Mouse (Mus musculus): ENCODE results near the gene Rnf40. TPM values are rescaled to one million over a fixed set of nuclear protein-coding genes. Genes with fewer than 3 reads are reported as not detected.

Rnf40 gene
- total and polyA plus RNA-seq, 2 experiments: 13.6 to 14.5 TPM

GRCm38 (mm10) chr7:127583260-127583659 is 5.3 kb upstream of the Rnf40 start:
- 96% methylated on average over 6 of the region's 6 CpGs for WGBS
- no peak for DNase-seq (ENCODE audit: extremely low read depth, low read depth, low spot score)
- no peak overlapping the region for H3K27ac ChIP-seq (replicated peaks; ENCODE audit: insufficient read depth, low read depth, low read length)
- no peak for TF ChIP-seq POLR2A (IDR thresholded peaks at IDR 0.05; ENCODE audit: extremely low read depth, insufficient read depth, low read length)
- no peak for TF ChIP-seq CTCF (IDR thresholded peaks at IDR 0.05; ENCODE audit: low read depth, low read length)
- peaks cover 18% of the 10 kb centered on the region for H3K36me3 ChIP-seq (ENCODE audit: control insufficient read depth, insufficient read depth, low read length)
- no peak overlapping the region for H3K9ac ChIP-seq (ENCODE audit: low read depth, low read length)
- no peaks in the 10 kb centered on the region for H3K4me1 ChIP-seq (ENCODE audit: control insufficient read depth, insufficient read depth, low read length)
- no peaks in the 10 kb centered on the region for H3K79me2 ChIP-seq (ENCODE audit: control insufficient read depth, insufficient read depth, low read length)
- H3K4me3 ChIP-seq (ENCODE audit: insufficient read depth, low read depth, low read length): no peak overlapping the region
- no peaks in the 10 kb centered on the region for H3K27me3 ChIP-seq (ENCODE audit: control insufficient read depth, insufficient read depth, low read length)

DNA sequence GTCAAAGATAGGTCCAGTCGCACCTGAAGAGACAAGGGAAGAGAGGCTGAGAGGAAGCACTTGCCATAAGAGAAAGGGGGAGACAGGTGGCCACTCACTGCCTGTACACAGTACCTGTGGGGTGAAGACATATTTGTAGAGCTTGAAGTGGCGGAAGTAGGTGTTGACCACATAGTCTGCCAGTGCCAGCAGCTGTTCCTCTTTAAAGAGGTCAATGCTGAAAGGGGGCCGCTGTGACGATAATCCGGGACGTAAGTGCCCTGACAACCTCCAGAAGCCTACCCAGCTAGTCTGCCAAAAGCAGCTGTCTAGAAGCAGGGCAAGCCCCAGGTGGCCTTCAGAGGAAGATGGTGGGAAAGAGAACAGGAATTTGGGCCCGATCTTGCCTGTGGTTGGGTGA is 3.5 kb upstream of the Rnf40 start:
- Histone ChIP-seq H3K36me3 (ENCODE audit: control insufficient read depth, insufficient read depth, low read length) (peaks cover 7% of the 10 kb centered on the region), H3K9ac (ENCODE audit: low read depth, low read length) (no peak overlapping the region), H3K79me2 (ENCODE audit: control insufficient read depth, insufficient read depth, low read length) (peaks cover 7% of the 10 kb centered on the region; the same call in 1 of the 2 replicates), H3K27ac (replicated peaks; ENCODE audit: insufficient read depth, low read depth, low read length) (no peak overlapping the region), H3K4me3 (ENCODE audit: insufficient read depth, low read depth, low read length) (no peak overlapping the region), H3K27me3 (ENCODE audit: control insufficient read depth, insufficient read depth, low read length) (no peaks in the 10 kb centered on the region), H3K4me1 (ENCODE audit: control insufficient read depth, insufficient read depth, low read length) (peaks cover 8% of the 10 kb centered on the region; the same call in 1 of the 2 replicates)
- TF ChIP-seq CTCF (IDR thresholded peaks at IDR 0.05; ENCODE audit: low read depth, low read length) (no peak), POLR2A (IDR thresholded peaks at IDR 0.05; ENCODE audit: extremely low read depth, insufficient read depth, low read length) (no peak)
- 90% methylated on average over 7 of the region's 7 CpGs for WGBS
- no peak for DNase-seq (ENCODE audit: extremely low read depth, low read depth, low spot score)

- TF ChIP-seq POLR2A (IDR thresholded peaks at IDR 0.05; ENCODE audit: extremely low read depth, insufficient read depth, low read length): no peak
- TF ChIP-seq CTCF (IDR thresholded peaks at IDR 0.05; ENCODE audit: low read depth, low read length): no peak
- WGBS: 94% methylated on average over 6 of the region's 6 CpGs
- peaks cover 4% of the 10 kb centered on the region; the same call in 1 of the 2 replicates for H3K36me3 ChIP-seq (ENCODE audit: control insufficient read depth, insufficient read depth, low read length)
- H3K27ac ChIP-seq (replicated peaks; ENCODE audit: insufficient read depth, low read depth, low read length): no peak overlapping the region
- H3K4me3 ChIP-seq (ENCODE audit: insufficient read depth, low read depth, low read length): no peak overlapping the region
- H3K4me1 ChIP-seq (ENCODE audit: control insufficient read depth, insufficient read depth, low read length): peaks cover 8% of the 10 kb centered on the region; the same call in 1 of the 2 replicates
- peaks cover 7% of the 10 kb centered on the region; the same call in 1 of the 2 replicates for H3K79me2 ChIP-seq (ENCODE audit: control insufficient read depth, insufficient read depth, low read length)
- DNase-seq (ENCODE audit: extremely low read depth, low read depth, low spot score): no peak
- no peak overlapping the region for H3K9ac ChIP-seq (ENCODE audit: low read depth, low read length)
- H3K27me3 ChIP-seq (ENCODE audit: control insufficient read depth, insufficient read depth, low read length): no peaks in the 10 kb centered on the region
Measured at GRCm38 (mm10) chr7:127586149-127586548, 2.4 kb upstream of the Rnf40 start.

GRCm38 (mm10) chr7:127587196-127587595 is 1.4 kb upstream of the Rnf40 start:
- H3K4me1 ChIP-seq (ENCODE audit: control insufficient read depth, insufficient read depth, low read length): peaks cover 8% of the 10 kb centered on the region; the same call in 1 of the 2 replicates
- WGBS: 66% methylated on average over 5 of the region's 5 CpGs
- TF ChIP-seq POLR2A (IDR thresholded peaks at IDR 0.05; ENCODE audit: extremely low read depth, insufficient read depth, low read length) (no peak), CTCF (IDR thresholded peaks at IDR 0.05; ENCODE audit: low read depth, low read length) (no peak)
- peaks cover 7% of the 10 kb centered on the region; the same call in 1 of the 2 replicates for H3K79me2 ChIP-seq (ENCODE audit: control insufficient read depth, insufficient read depth, low read length)
- H3K27ac ChIP-seq (replicated peaks; ENCODE audit: insufficient read depth, low read depth, low read length): no peak overlapping the region
- DNase-seq (ENCODE audit: extremely low read depth, low read depth, low spot score): no peak
- no peak overlapping the region for H3K9ac ChIP-seq (ENCODE audit: low read depth, low read length)
- no peaks in the 10 kb centered on the region for H3K27me3 ChIP-seq (ENCODE audit: control insufficient read depth, insufficient read depth, low read length)
- H3K4me3 ChIP-seq (ENCODE audit: insufficient read depth, low read depth, low read length): no peak overlapping the region
- peaks cover 10% of the 10 kb centered on the region for H3K36me3 ChIP-seq (ENCODE audit: control insufficient read depth, insufficient read depth, low read length)

DNA sequence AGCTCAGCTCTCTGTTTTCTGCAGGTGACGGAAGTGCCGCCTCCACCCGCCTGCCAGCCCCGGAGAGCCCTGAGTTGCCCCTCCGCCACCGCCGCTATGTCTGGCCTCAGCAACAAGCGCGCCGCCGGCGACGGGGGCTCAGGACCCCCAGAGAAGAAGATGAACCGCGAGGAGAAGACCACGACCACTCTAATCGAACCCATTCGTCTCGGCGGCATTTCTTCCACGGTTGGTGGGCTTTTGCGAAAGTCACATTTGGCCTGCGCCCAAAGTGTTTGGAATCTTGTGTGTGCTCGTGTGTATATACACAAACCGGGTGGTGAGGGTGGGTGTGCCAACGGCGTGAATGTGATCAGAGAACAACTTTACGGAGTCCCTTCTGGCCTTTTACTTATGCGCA is 334 bp downstream of the Rnf40 start:
- WGBS: 4% methylated on average over 29 of the region's 29 CpGs
- Histone ChIP-seq H3K4me3 (ENCODE audit: insufficient read depth, low read depth, low read length) (peak overlapping the region; percentile 80), H3K36me3 (ENCODE audit: control insufficient read depth, insufficient read depth, low read length) (peaks cover 25% of the 10 kb centered on the region), H3K27me3 (ENCODE audit: control insufficient read depth, insufficient read depth, low read length) (no peaks in the 10 kb centered on the region), H3K4me1 (ENCODE audit: control insufficient read depth, insufficient read depth, low read length) (peaks cover 8% of the 10 kb centered on the region; the same call in 1 of the 2 replicates), H3K27ac (replicated peaks; ENCODE audit: insufficient read depth, low read depth, low read length) (no peak overlapping the region; the same call in 1 of the 2 replicates), H3K9ac (ENCODE audit: low read depth, low read length) (peak overlapping the region; percentile 88), H3K79me2 (ENCODE audit: control insufficient read depth, insufficient read depth, low read length) (peaks cover 7% of the 10 kb centered on the region; the same call in 1 of the 2 replicates)
- TF ChIP-seq CTCF (IDR thresholded peaks at IDR 0.05; ENCODE audit: low read depth, low read length) (no peak), POLR2A (IDR thresholded peaks at IDR 0.05; ENCODE audit: extremely low read depth, insufficient read depth, low read length) (no peak)
- DNase-seq (ENCODE audit: extremely low read depth, low read depth, low spot score): no peak

DNA sequence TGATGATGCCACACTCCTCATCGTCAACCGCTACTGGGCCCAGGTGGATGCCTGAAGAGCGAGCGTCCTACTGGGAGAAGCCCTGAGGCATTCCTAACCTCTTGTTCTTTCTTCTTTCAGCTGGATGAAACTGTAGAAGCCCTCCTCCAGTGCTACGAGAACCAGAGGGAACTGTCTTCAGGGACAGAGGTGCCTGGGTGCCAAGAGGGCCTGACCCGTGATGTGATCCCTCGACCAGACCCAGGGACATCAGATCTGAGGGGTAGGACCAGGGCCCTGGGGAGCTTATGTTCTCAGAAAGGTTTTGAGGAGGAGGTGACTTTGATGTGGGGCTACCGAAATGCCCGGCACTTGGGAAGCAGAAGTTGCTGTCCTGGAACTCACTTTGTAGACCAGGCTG is 1.1 kb downstream of the Rnf40 start:
- peaks cover 7% of the 10 kb centered on the region; the same call in 1 of the 2 replicates for H3K79me2 ChIP-seq (ENCODE audit: control insufficient read depth, insufficient read depth, low read length)
- H3K27me3 ChIP-seq (ENCODE audit: control insufficient read depth, insufficient read depth, low read length): no peaks in the 10 kb centered on the region
- H3K4me1 ChIP-seq (ENCODE audit: control insufficient read depth, insufficient read depth, low read length): peaks cover 8% of the 10 kb centered on the region; the same call in 1 of the 2 replicates
- DNase-seq (ENCODE audit: extremely low read depth, low read depth, low spot score): no peak
- TF ChIP-seq CTCF (IDR thresholded peaks at IDR 0.05; ENCODE audit: low read depth, low read length) (no peak), POLR2A (IDR thresholded peaks at IDR 0.05; ENCODE audit: extremely low read depth, insufficient read depth, low read length) (no peak)
- no peak overlapping the region for H3K4me3 ChIP-seq (ENCODE audit: insufficient read depth, low read depth, low read length)
- no peak overlapping the region for H3K27ac ChIP-seq (replicated peaks; ENCODE audit: insufficient read depth, low read depth, low read length)
- H3K9ac ChIP-seq (ENCODE audit: low read depth, low read length): no peak overlapping the region
- H3K36me3 ChIP-seq (ENCODE audit: control insufficient read depth, insufficient read depth, low read length): peaks cover 32% of the 10 kb centered on the region
- WGBS: 92% methylated on average over 9 of the region's 9 CpGs

Measured in liver, adult 2 months (tissue).